Mouse (Mus musculus): ENCODE data around the gene Fhit. TPM values are rescaled to one million over a fixed set of nuclear protein-coding genes. Genes with fewer than 3 reads are reported as not detected.

Gene Fhit
- total RNA-seq, 2 experiments from 2014 or later = 3.2 to 5.8 TPM

DNA sequence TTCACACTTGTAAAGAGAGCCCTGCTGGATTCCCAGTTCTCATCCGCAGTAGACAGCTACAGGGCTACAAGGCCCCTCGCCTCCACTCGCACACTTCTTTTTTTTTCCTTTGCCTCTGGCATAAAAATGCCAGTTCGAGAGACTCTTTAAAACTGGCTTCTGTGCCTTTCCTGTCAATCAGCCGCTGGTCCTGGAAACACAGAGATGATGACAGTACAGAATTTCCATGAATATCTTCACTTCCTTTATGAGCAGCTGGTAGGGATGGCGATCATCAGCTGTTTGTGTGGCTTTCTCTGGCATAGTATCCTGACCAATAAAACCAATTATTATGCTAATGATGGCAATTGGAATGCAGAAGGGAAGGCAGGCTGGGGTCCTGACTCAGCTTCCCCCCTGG lies 1626.3 kb downstream of the Fhit start:
- DNase-seq = no peak
- intact Hi-C loops (cut with DNase I) = no loop called here

DNA sequence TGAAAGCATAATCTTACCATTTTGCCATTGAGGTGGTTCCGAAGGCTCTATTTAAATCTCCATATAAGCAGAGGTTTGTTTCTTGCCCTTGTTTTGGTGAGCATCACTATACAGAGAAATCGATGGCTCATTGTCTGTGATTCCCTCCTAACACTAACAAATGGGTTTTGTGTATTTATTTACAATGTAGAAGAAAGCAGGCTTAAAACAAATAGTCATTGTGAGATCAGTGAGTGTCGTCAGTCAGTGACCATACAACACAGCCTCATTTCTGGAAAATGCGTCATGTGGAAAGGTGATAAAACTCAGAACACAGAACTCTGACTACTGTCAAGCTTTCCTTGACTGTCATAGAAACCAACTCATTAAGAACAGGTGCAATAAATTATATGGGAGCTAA lies 1632.6 kb downstream of the Fhit start:
- intact Hi-C loops (cut with DNase I) = no loop called here

DNA sequence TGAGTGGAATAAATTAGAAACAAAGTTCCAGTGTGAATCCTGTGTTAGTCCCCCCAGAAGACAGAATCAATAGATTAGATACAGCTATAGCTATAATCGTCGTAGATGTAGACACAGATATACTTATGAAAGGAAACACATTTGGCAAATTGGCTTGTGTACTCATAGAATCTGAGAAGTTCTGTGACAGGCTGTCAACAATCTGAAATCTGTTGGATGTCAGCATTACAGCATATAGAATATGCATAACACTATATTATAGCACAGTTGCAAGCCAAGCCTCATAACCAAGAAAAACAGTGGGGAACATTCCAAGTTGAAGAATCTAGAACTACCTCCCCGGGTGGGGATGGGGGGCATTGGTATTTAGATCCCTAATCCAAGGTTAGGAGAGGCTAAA lies 1635.7 kb downstream of the Fhit start:
- no peak for DNase-seq
- intact Hi-C loops (cut with DNase I) = no loop called here

More for the DNA sequence above, 1632.6 kb downstream of the Fhit start:
- DNase-seq = no peak

DNA sequence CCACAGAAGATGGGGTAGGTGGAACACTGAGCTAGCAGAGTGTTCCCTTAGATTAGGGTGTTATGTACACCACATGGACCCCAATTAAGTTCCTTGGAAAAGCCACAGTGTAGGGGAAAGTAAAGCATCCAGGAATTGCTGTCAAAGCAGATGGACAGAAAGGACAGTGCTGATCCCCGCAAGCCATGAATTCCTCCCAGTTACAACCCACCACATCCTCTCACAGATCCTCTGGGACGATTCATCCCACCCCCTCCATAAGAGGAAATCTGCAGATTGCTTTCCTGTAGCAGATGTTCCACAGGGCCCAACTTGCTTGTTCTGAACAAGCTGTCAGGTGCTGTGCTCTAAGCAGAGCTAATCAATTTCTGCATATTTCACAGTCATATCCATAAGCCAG lies 1644.2 kb downstream of the Fhit start:
- intact Hi-C loops (cut with DNase I) = no loop called here
- no peak for DNase-seq

DNA sequence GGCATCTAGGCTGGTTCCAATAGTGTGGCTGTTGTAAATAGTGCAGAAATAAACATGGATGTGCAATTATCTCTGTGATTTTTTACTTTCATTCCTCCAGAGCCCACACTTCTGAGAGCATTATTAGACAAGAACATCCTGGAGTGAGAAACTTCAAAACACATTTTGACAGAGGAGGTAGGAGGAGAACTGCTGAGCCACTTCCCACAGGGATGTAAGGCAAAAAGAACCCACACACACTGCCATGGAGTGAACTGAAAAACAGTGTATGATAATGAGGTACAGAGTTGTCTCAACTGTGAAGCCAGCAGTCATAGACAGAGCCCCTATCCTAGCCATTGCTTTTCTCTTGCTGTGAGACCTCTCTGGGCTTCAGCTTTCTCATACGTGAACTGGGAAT lies 1652.2 kb downstream of the Fhit start:
- DNase-seq = no peak
- intact Hi-C loops (cut with DNase I) = no loop called here

Other genes starting within 250 kb of the Fhit start
- gene Gm3839, start 194.7 kb upstream of the Fhit start, total RNA-seq (2021) = under 1 TPM; 0.22 to 0.24 TPM

Data from left cerebral cortex, postnatal 4 days (tissue).